Mouse (Mus musculus) olfactory bulb, adult 2 months (tissue): Measurements from ENCODE around the gene Tjp3.

Source experiments
- CTCF ChIP-seq: fragments of 200-500 bp; IDR thresholded peaks from 2 replicates; pipeline ENCODE4 v1.5.1; 2012; ENCODE audit warnings: low read depth, mild to moderate bottlenecking, low read length, moderate library complexity; ENCODE audit not compliant: insufficient read depth
- POLR2A ChIP-seq: fragments of 200-500 bp; IDR thresholded peaks from 2 replicates; pipeline ENCODE4 v1.6.1; 2012; ENCODE audit warnings: mild to moderate bottlenecking, low read depth, low read length, moderate library complexity; ENCODE audit not compliant: insufficient read depth

DNA sequence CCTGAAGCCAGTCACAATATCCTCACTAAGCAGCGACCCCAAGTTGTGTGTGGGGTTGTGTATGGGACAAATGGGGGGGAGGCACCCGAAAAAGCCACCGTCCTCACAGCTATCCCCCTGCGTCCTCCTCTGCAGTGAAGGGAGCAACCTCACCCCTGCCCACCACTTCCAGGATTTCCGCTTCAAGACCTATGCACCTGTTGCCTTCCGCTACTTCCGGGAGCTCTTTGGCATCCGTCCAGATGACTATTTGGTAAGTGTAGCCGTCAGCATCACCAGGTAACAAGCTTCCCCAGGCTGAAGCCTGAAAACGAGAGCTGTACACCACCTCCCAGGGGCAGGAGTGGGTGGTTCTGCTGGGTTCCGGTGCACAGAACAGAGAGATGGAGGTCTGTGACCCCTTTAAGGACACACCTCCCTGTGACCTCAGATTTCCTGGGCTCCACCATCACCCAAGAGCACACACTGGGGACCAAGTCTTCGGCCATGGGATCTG lies 14.8 kb upstream of the Tjp3 start:
- no peak for TF ChIP-seq CTCF
- no peak for TF ChIP-seq POLR2A
